Mouse (Mus musculus): Measurements from ENCODE around the gene Evi2b.

Gene Evi2b

DNA sequence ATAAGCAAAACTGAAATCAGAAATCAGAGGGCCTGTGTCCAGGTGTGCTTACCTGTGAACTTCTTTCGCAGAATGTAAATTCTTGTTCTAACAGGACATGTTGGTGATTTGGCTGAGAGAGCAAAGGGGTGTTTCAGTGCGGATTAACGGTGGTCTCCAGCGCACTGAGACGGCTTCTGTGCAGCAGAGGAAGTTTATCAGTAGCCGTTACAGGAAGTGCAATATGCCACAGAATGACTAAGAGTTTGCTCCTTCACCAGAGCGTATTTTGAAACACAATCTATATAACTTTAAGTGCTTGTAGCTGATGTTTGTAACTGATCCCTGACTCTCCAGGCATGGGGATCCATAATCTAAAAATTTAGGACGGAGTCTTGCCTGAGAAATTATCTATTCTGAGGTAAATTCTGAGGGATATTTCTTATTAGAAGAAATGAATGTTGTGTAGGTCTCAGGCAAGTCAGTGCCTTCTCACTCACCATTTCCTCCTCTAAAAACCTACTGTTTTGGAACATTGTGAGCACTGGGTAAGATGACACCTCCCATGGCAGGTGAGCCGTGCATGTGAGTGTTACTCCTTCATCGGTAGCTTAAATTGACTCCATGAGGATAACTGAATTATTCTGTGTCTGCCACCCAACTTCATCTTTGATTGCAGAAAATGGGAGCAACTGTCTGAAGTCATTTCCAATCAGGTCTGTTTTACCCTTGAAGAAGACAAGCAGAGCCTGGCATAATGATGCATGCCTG lies at the start of gene Evi2b:
Gene Evi2b, minus strand, starts transcription at position 203 of the 750 bp plus-strand sequence.
- DNase-seq (ENCODE audit: low read depth) = peak; percentile 93

DNA sequence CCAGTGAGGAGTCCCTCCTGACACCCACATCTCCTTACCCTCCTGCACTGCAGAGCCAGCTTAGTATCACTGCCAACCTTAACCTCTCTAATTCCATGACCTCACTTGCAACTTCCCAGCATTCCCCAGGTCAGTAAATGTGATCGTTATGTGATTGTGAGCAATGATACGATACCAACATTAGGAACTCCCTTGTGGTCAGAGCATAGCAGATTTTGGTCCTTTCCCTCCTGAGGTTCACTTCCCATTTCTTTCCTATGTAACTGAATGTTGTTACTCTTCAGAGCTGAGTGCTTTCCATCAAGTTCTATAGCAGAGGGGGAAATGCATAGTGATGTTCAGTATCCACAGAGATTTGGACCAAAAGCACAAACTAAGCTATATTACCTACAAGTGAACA lies 46.8 kb upstream of the Evi2b start:
- DNase-seq (ENCODE audit: low read depth) = no peak

DNA sequence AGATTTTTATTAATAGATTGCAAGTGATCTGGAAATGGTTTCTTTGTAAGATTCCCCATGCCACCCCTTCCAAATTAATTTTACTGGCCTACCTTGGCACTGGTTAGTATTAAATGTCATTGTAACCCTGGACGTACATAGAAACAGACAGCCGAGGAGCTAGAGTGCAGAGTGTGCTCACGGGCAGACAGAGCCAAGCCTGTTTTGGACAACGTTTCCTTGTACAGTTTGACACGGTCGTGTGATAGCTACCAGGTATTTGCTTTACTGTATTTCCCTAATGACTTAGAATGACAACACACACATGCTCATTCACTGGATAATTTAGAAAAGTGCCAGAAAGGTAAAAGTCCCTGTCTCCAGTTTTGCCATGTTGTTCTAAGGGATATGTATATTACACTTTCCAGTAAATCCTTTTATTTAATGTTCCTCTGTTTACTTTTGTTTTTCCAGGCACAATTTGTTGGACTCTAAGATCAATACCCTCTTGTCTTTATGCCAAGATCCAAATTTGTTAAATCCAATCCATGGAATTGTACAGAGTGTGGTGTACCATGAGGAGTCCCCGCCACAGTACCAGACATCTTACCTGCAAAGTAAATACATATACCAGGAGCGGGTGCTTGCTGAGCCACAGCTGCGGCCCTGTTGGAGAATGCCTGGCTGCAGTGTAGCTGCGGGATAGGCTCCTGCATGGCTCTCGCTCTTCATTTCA lies 44.8 kb upstream of the Evi2b start:
- no peak for DNase-seq (ENCODE audit: low read depth)

DNA sequence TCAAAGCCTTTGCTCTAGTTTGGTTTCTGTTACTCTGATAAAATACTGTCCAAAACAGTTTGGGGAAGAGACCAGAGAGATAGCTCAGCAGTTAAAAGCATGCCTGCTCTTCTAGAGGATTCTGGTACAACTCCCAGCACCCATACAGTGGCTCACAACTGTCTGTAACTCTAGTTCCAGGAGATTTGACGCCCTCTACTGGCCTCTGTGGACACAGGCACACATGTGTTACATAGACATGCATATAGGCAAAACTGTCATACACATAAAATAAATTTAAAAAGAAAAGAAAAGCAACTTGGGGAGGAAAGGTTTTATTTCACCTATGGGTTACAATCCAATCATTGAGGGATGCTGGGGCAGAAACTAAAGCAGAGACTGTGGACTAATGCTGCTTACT lies 43.4 kb upstream of the Evi2b start:
- no peak for DNase-seq (ENCODE audit: low read depth)

DNA sequence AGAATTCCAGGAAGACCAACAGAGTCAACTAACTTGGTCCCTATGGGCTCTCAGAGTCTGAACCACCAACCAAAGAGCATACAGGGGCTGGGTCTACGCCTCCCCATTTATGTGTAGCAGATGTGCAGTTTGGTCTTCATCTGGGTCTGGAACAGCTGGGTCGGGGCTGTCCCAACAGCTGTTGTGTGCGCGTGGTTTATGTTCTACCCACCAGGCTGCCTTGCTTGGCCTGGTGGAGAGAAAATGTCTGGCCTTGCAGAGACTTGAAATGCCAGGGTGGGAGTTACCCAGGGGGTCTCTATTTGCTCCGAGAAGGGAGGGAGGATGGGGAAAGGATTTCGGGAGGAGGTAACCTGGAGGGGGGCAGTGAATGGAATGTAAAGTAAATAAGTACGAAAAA lies 39.9 kb upstream of the Evi2b start:
- no peak for DNase-seq (ENCODE audit: low read depth)

DNA sequence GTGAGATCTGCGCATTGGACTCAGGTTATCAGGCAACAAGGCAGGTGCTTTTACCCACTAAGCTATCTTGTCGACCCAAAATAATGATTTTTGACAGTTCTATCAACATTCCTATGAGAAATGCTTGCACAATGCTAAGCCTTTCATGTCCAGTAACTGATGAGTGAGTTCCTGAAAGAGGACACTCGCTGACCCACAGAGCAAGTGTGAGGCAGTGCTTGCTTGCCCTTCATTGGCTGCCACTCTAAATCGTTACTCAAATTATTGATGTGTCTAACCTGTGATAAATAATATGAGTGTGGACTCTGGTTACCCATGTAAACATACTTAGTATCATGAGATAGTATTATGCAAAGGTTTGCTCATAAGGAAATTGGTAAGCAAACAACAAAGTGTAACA lies 37.0 kb upstream of the Evi2b start:
- no peak for DNase-seq (ENCODE audit: low read depth)

DNA sequence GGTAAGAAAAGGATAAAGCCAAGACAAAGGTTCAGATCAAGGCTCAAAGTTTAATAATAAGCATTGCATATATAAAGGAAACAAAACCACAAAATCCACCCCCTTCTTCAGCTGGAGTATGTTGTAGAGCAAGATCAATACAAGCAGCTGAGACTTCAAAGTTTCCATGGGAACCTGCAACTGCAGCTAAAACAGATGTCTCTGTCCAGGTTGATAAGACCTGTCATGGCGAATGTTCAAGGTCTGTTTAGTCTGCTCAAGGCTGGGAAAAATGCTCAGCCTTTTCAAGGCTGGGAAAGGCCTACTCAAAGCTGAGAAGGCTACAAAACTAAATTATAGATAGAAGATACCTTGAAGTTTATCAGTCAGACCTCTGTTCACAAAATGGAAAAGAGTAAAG lies 29.1 kb upstream of the Evi2b start:
- DNase-seq (ENCODE audit: low read depth) = no peak

DNA sequence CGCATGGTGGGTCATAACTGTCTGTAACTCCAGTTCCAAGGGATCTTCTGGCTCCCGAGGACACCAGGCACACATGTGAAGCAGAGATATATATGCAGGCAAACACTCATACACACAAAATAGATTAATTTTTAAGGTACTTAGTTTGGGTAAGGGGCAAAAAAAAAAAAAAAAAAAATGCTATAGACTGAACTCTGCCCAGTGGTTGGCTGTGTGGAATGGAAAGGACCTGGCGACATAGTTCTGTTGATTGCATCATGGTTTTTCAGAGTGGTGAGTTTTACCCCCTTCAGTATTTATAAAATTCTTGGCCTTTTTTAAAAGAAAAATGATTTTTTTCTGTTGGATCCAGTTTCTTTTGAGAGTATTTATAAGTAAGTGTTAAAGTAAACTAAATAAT lies 12.7 kb upstream of the Evi2b start:
- DNase-seq (ENCODE audit: low read depth) = no peak

DNA sequence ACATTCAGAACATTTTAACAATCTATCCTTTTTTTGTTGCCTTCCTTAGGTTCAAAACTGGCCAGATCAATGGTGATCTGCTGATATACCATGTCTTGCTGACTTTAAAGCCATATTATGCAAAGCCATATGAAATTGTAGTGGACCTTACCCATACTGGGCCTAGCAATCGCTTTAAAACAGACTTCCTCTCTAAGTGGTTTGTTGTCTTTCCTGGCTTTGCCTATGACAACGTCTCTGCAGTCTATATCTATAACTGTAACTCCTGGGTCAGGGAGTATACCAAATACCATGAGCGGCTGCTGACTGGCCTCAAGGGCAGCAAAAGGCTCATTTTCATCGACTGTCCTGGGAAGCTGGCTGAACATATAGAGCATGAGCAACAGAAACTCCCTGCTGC lies 12.0 kb upstream of the Evi2b start:
- DNase-seq (ENCODE audit: low read depth) = peak; percentile 63

DNA sequence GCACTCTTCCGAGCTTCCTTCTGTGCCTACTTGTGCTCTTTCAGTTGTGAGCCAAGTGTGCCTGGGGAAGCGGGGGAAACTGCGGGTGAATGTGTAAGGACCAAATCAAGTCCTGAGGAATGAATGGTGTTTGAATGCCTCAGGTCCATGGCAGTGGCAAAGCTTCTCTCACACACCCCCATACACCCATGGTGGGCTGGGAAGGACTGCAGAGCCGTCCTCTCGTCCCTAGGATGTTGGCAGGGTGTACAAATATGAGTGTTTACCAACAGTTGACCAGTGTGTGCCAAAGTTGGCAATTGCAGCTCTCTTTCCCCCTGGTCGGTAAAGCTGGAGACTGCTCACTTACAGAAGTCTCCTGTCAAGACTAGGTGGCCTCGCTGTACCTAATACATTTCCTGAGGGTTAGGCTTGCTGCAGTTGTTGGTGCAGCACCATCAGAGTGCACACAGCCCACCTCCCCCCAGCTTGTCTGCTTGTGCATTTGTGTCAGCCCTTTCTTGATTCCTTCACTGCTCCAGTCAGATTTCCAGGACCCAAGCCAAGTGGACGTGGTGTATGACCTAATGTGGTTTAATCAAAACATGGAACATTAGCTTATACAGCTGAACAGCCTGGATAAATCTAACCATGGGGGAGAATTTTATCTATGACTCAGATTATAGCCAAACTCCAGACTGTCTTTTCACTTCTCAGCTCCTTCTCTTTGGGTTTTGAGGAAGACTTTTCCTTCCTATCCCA lies 10.6 kb upstream of the Evi2b start:
- peak; percentile 36 for DNase-seq (ENCODE audit: low read depth)

DNA sequence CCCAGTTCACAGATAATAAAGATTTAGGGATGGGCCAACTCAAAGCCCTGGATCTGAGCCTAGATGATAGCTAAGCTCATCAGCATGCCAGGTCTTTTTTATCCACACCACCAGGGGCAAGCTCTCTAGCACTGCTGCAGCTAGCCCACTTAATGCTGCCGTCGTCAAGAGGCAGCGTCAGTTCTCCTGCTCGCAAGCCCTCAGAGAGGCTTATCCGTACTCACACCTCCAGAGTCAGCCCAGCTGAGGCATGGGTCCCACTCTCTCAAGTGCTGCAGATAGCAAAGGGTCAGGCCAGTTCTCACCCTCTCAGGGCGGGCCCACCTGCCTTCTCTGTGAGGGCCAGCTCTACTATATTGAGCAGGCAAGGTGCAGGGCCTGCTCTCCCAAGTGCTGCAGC lies 9.7 kb upstream of the Evi2b start:
- DNase-seq (ENCODE audit: low read depth) = no peak

DNA sequence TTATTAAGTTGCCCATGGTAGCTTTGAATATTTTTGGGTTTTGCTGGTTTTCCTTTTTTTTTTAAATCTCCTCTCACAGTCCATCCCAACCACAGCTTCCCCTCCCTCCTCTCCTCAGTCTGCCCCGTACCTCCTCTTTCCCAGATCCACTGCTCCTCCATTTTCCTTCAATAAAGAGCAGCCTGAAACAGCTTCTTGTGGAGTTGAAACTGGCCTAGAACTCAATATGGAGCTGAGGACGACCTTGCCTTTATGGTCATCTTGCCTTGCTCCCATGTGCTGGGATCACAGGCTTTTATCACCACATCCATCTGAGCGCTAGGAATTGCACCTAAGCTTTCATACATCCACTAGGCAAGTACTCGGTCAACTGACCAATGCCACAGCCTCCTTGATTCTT lies 7.9 kb upstream of the Evi2b start:
- no peak for DNase-seq (ENCODE audit: low read depth)

DNA sequence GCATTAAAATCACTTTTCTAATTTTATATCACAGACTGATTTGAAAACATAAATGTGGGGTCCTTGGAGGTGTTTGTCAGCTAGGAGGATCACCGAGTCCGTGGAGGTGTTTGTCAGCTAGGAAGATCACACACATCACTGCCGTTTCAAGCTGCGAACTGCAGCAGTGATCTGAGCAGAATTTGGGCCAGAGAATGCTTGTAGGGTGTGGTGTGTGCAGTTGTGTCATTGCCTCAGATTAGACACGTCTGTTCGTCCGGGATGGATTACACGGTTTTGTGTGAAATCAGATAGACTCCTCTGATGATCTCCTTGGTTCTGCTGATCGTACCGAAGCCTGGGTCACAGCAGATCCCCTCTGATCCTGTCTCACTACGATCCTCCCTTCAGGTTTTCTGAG lies 7.2 kb upstream of the Evi2b start:
- DNase-seq (ENCODE audit: low read depth) = no peak

DNA sequence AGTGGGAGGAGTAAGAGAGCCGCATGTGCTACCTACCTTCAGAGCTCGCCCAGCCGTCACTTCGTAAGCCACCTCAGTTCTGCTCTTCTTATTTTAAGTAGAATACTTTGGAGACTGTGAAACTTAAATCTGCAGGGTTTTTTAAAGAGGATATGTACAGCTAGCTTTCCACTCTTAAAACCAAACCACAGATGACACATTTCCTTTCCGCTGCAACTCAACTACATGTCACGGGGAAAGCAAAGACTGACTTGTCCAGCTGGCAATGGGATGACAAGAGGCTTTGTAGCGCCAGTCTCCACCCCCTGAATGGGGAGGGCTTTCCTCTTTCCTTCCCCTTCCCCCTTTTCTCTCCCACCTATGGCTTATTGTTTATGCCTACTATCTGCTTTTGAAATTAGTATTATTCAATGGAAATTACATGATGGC lies 6.8 kb upstream of the Evi2b start, which contains the start of the genes Evi2 and Evi2a:
Gene Evi2, minus strand, starts transcription at position 257 of the 429 bp plus-strand sequence.
Gene Evi2a, minus strand, starts transcription at position 277 of the 429 bp plus-strand sequence.
- peak; percentile 97 for DNase-seq (ENCODE audit: low read depth)

DNA sequence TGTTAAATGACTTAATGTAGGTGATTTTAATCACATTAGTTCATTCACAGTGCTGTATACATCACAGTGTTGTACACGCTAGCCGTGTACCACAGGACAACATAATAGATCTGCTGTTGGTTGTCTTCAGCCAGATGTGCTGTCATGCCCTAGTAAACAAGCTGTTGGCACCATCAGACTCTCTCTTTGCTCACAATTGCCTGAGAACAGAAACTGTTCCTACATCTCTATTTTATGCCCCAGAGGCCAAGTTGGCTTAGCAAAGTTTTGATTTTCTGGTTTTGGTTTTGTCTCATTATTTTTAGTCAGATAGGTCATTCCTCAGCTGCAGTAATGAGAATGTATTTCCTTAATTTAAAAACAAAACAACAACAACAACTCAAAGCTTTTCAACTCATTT lies 6.2 kb upstream of the Evi2b start:
- no peak for DNase-seq (ENCODE audit: low read depth)

DNA sequence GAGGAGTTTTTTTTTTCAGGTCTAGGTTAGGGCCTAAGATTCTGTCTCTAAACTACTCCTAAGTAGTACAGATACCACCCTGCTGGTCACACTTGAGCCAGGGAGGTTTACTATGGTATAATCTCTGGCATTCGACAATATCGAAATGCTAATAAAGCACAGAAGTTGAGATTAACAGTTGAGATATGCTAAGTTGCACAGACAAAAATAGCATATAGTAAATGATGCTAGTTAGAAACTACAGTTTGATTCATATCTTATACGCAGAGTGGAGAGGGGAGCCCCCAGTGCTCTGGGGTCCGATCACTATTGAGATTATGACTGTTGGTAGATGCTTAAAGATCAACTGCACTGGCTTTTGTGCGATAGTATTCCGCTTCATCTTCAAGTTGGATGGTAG lies 5.7 kb upstream of the Evi2b start:
- no peak for DNase-seq (ENCODE audit: low read depth)

DNA sequence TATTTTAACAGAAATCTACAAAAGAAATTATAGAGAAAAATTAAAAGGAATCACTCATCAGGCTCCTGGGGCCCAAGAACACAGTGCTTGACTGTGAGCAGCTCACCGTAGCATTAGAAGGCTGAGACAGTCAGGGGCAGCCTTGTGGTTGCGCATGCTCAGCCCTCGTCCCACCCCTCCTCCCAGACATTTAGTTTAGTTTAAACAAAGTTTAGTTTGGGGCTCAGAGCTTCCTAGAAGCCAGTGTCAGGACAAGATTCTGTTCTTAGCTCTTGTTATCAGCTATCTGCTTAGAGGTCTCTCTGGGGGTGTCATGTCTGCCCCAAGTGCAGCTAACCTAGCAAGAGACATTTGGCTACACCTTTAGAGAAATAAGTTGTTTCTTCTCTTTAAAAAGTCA lies 5.0 kb upstream of the Evi2b start:
- DNase-seq (ENCODE audit: low read depth) = no peak

DNA sequence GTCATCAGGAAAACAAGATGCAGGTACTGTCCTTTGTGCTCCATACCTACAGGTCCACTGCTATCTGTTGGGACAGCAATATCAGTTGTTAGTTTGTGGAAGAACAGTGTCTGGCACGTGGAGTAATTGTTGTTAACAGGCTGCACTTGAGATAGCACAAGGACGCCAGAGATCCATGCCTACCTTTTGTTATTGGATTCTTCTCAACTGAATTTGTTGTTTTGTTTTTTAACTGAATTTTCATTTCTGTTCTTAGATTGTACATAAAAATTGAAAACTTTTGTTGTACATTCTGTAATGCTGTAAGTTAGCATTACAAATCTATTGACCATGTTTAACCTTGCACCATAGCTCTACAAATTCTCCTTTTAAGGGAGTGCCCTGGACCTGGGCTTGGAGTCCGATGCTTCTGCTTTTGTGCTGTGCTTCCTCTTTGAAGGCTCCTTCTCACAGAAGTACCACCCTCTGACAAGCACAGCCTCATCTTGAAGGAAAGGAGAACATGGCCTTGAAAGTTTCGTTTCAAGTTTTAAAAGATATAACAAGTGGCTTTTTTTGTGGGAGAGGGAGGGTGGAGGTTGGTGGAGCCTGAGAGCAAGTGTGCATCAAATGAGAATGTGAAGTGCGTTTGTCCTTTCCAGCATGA lies 4.3 kb upstream of the Evi2b start:
- DNase-seq (ENCODE audit: low read depth) = peak; percentile 88

DNA sequence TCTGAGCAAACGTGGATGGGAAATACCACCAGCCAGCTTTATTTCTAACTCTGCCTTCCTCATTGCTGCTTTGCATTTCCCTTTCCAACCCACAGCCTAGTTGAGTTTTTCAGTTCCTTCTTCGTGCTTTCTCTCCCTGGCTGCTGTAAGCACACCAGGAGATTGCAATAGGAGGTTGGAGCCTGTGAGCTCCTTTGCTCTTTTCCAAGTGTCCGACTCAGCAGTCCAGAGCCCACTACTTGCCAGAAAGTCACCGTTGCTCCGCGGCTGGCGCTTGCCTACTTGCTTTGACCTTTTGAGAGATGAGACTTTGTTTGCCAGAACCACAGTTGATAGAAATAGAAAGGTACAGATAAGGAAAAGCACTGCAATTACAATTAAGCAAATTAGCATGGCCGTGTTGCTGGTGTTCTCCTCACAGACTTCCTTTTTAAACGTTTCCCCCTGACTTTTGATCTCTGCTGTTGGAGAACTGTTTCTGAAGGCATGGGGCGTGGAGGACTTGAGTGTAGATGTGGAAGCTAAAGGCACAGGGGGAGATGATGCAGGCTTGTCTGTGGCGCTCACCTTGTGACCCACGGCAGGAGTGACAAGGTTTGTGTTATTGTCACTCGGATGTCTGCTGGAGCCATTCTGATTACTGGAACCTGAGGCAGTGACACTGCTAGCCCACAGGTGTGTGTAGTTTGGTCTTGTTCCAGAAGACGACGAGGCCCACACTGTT lies 3.6 kb upstream of the Evi2b start:
- DNase-seq (ENCODE audit: low read depth) = no peak

DNA sequence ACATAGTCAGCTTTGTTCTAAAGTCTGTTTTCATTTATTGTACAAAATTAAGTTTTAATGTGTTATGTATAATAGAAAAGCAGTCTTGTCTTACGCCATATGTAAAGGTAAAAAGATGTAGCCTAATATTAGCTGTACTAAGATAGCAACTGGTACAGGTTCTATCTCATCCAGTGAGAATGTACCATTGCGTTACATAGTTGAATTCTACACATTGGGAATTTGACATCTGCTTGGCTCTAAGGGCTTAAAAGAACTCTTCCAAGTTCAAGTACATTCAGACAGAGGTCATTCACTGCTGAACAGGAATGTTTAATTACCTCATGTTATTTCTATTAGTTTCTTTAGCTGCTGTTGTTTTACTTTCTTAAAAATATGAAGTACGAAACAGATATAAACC lies 3.0 kb upstream of the Evi2b start:
- DNase-seq (ENCODE audit: low read depth) = no peak

DNA sequence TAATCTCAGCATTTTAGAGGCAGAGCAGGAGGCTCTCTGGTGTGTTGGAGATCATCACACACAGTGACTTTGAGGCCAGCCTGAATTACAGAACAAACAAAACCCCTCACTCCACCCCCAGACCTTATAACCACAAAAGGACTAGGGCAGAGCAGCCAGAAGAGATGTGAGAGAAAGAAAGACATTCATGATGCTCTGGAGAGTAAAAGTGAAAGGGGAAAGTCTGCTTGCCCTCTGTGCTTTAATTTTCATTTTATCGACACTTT lies 681 bp upstream of the Evi2b start:
- no peak for DNase-seq (ENCODE audit: low read depth)

DNA sequence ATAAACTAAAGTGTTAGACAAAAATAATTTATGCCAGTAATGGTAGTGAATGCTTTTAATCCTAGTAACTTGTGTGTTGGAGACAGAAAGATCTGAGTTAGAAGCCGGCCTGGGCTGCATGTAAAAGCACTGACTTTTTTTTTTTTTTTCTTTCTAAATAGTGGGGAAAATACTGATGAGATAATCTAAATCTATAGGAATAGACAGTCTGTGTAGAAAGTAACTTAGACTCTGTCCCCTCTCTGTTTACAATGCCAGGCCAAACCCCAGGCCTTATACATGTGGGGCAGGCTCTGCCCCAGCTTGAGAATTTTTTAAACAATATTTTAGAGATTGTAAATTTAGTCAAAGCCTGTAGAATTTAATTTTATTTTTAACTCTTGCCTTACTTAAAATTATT lies 618 bp downstream of the Evi2b start:
- peak; percentile 41 for DNase-seq (ENCODE audit: low read depth)
